Mouse (Mus musculus): Measurements from ENCODE around the gene Itgb2.

DNA sequence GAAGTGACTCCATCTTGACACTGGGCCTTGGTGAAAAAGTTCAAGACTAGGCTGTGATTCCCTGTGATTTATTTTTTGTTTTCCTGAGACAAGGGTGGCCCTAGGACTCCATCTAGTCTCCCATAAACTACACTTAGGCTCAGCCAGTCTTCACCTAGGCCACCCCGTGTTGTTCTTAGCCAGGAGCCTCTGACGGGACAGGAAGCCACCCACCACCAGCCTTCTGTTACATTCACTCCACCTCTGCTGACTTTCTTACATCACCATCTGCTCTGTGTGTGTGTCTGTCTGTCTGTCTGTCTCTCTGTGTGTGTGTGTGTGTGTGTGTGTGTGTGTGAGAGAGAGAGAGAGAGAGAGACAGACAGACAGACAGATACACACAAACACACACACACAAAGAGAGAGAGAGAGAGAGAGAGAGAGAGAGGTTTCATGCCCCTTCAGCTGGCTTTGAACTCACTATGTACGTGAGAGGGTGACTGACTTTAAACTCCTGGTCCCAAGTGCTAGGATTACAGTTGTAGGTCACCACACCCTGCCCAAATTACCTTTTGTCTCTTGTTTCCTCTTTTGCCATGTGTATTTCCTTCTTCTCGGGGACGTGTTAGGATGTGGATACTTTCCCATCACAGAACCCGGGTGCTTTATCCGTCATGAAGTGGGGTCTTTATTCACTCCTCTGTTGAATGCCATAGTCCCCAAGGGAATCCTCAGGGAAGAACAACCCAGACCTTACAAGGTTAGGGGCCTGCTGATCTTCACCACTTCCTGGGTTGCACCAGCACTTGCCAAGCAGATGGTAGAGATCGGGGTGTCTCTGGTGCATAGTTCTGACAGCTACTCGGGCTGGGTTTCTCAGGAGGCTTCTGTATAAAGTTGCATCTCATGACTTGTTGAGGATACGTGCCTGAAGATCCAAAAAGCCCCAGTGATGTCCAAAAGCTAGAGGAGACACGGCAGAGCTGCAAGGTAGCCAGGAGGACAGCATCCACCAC lies 7.5 kb downstream of the Itgb2 start:
- TF ChIP-seq CTCF (IDR thresholded peaks at IDR 0.05; ENCODE audit: extremely low read depth, insufficient read length, insufficient replicate concordance, low read depth, low read length): no peak
- no peak for TF ChIP-seq POLR2A (IDR thresholded peaks at IDR 0.05; ENCODE audit: low read depth, low read length)
